Mouse (Mus musculus) cerebellum, adult 2 months (tissue): ENCODE results near the gene Ercc4.

ENCODE experiments used
- CTCF ChIP-seq: fragments of 200-500 bp; IDR thresholded peaks from 2 replicates; pipeline ENCODE4 v1.5.1; 2011; ENCODE audit warnings: low read depth, mild to moderate bottlenecking, control low read depth, low read length, moderate library complexity, borderline replicate concordance; ENCODE audit not compliant: insufficient read depth
- POLR2A ChIP-seq: fragments of 200-500 bp; IDR thresholded peaks from 2 replicates; pipeline ENCODE4 v1.6.1; 2011; ENCODE audit warnings: low read length, control low read depth, borderline replicate concordance; ENCODE audit not compliant: insufficient read depth

GRCm38 (mm10) chr16:13197293-13197692, 87.8 kb downstream of the Ercc4 start:
- no peak for TF ChIP-seq CTCF
- TF ChIP-seq POLR2A: no peak
